Mouse (Mus musculus): ENCODE results near the gene Qpctl.

DNA sequence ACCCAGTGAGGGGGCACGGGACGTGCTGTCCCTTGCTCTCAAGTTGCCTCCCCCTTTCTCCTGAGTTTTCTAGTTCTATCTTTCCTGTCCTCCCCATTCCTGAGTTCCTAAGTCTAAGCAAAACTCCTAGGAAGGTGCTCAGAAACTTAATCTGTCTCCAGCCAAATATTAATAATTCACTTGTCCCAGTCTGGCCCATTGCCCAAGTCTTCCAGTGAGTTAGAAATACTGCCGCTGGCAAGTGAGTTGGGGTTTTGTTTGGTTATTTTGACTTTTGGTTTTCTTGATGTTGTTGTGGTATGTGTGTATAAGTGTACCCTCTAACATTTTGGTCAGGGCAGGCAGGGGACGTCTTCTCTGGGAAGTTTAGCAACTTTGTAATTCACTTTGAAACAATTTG, 27.4 kb downstream of the Qpctl start:
- TF ChIP-seq POLR2AphosphoS5 (IDR thresholded peaks at IDR 0.05; ENCODE audit: insufficient replicate concordance, low read depth, low read length), result no peak
- TF ChIP-seq CTCF (IDR thresholded peaks at IDR 0.05; ENCODE audit: low read depth, low read length), result no peak
- TF ChIP-seq TAL1 (conservative IDR thresholded peaks at IDR 0.05; ENCODE audit: low read depth, low read length), result no peak
- no peak for TF ChIP-seq GATA1 (IDR thresholded peaks at IDR 0.05; ENCODE audit: borderline replicate concordance, low read length)
